Mouse (Mus musculus) forebrain, embryonic 16.5 days (tissue): ENCODE measurements around the gene Ahnak2. TPM values are rescaled to one million over a fixed set of nuclear protein-coding genes. Genes with fewer than 3 reads are reported as not detected.

Experiments
- ATAC-seq: fragments of 200-750 bp; cut with Nextera tagmentation; 2 replicates; pipeline ENCODE4 v1.8.0; 2017; ENCODE audit warnings: mild to moderate bottlenecking, moderate library complexity
- H3K27ac ChIP-seq: fragments of 300-500 bp; sonication (generic); 2 replicates; pipeline ENCODE4 v1.5.1; 2014; ENCODE audit warnings: low read length, control low read depth
- H3K27me3 ChIP-seq: fragments of 300-500 bp; sonication (generic); replicated peaks from 2 replicates; pipeline ENCODE4 v1.6.1; 2014; ENCODE audit warnings: low read length; ENCODE audit not compliant: control insufficient read depth, insufficient read depth
- H3K36me3 ChIP-seq: fragments of 300-500 bp; sonication (generic); 2 replicates; pipeline ENCODE4 v1.6.1; 2014; ENCODE audit not compliant: control insufficient read depth, insufficient read depth
- H3K4me1 ChIP-seq: fragments of 300-500 bp; sonication (generic); replicated peaks from 2 replicates; pipeline ENCODE4 v1.6.1; 2014; ENCODE audit warnings: low read length; ENCODE audit not compliant: control insufficient read depth, insufficient read depth
- H3K4me2 ChIP-seq: fragments of 300-500 bp; sonication (generic); 2 replicates; pipeline ENCODE4 v1.6.1; 2014; ENCODE audit warnings: mild to moderate bottlenecking, low read length, control low read depth
- H3K4me3 ChIP-seq: fragments of 300-500 bp; sonication (generic); replicated peaks from 2 replicates; pipeline ENCODE4 v1.5.1; 2014; ENCODE audit warnings: mild to moderate bottlenecking, low read length, control low read depth
- H3K9ac ChIP-seq: fragments of 300-500 bp; sonication (generic); replicated peaks from 2 replicates; pipeline ENCODE4 v1.6.1; 2014; ENCODE audit warnings: low read depth, low read length, control low read depth
- H3K9me3 ChIP-seq: fragments of 300-500 bp; sonication (generic); 2 replicates; pipeline ENCODE4 v1.6.1; 2016; ENCODE audit warnings: low read length; ENCODE audit not compliant: control insufficient read depth
- WGBS: fragments of 180-500 bp; shearing (Covaris S2); extraction: QIAGEN DNeasy Blood & Tissue Kit; methylation state at CpG from one replicate; pipeline ENCODE4 v1.1.7; 2014; 5-methylcytosine and 5-hydroxymethylcytosine counted together
- microRNA-seq: library from miRNA; unstranded; fragments of <30 nt; microRNA quantifications from one replicate; pipeline ENCODE4, GENCODE M21; 2017
- polyA plus RNA-seq: library from polyadenylated mRNA; unstranded; fragments of >200 nt; fragmentation: Nextera tagmentation; extraction: Ambion mirVana; gene quantifications from 2 replicates; pipeline ENCODE4 v1.2.1, GENCODE M21; 2015

Gene Ahnak2
- polyA plus RNA-seq, 1 experiment from 2014 or later, result 1.2 TPM

DNA sequence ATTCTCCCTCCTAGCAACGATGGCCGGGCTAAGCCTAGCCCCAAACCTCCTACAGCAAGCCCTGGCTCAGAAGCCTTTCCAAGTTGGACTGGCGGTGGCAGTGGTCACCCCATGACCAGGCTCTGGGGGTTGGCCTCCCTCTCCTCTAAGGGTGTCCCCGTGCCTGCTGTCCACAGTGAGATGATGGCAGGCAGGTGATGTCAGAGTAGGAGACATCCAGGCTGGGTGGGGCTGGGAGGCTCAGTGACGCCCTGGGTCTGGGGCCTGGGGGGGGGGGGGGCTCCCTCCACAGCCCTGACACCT, 79.5 kb downstream of the Ahnak2 start:
- 4% methylated on average over 5 of the region's 5 CpGs for WGBS
- Histone ChIP-seq H3K9me3 (no peaks in the 10 kb centered on the region), H3K9ac (peak overlapping the region; percentile 84), H3K36me3 (no peaks in the 10 kb centered on the region; the same call in 1 of the 2 replicates), H3K4me3 (peak overlapping the region; percentile 78), H3K4me1 (peaks cover 37% of the 10 kb centered on the region), H3K27ac (no peak overlapping the region), H3K27me3 (no peaks in the 10 kb centered on the region), H3K4me2 (peak overlapping the region; percentile 69)
- ATAC-seq, result peak; percentile 7

DNA sequence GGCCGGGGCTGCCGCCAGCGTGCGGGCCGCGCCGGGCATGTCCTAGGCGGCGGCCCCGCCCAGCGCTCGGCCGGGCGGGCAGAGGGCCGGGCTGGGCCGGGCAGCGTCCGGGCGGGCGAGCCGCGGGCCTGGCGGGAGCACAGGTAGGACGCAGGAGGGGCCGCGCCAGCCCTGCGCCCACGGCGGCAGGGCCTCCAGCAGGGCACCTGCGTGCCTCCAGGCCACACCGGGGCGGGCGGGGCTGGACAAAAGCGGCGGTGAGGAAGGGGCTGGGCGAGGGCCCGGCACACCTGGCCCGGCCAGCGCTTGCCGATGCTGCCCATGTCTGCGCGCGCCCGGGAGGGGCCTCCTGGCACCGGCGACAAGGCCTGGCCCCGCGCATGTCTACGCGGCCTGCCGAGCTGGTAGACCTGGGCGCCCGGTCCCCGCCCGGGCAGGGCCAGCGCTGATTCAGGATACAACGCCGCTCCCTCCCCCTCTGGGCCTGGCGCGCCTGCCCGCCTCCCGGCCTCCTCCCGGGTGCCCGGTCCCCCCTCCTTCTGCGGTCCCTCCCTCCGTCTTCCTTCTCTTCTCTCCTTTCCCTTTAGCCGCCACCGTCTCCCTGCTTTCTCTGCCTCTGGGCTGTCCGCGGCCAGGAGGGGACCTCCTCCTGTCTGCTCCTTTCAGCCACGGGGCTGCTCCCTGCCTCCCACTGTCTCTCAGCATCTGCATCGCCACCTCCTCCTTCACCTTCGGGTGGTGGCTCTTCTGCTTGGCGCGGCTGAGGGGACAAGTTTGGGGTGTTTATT, 80.0 kb downstream of the Ahnak2 start:
- under 1% methylated on average over 72 of the region's 75 CpGs for WGBS
- H3K4me3 ChIP-seq, result peak overlapping the region; percentile 78
- no peaks in the 10 kb centered on the region for H3K27me3 ChIP-seq
- H3K9ac ChIP-seq, result peak overlapping the region; percentile 84
- H3K36me3 ChIP-seq, result no peaks in the 10 kb centered on the region; the same call in 1 of the 2 replicates
- ATAC-seq, result peak; percentile 51
- H3K4me2 ChIP-seq, result peak overlapping the region; percentile 69
- no peaks in the 10 kb centered on the region for H3K9me3 ChIP-seq
- H3K27ac ChIP-seq, result no peak overlapping the region
- peaks cover 35% of the 10 kb centered on the region for H3K4me1 ChIP-seq

Small RNAs within 50 kb of the gene (microRNA-seq; reads per million reads assigned to microRNA genes)
- 1.0 reads per million for gene Mir6940

Other genes with a start within 250 kb of the Ahnak2 start
- 2.6 TPM in 2 replicates for gene Inf2, start 213.9 kb downstream of the Ahnak2 start, polyA plus RNA-seq
- gene Adssl1, start 182.6 kb downstream of the Ahnak2 start, polyA plus RNA-seq, result 1.8 and 2.4 TPM in 2 replicates
- gene Siva1, start 158.0 kb downstream of the Ahnak2 start, polyA plus RNA-seq, result 68.9 and 75.9 TPM in 2 replicates
- 56.9 and 57.1 TPM in 2 replicates for gene Akt1, start 127.8 kb downstream of the Ahnak2 start, polyA plus RNA-seq
- 0.65 and 0.92 TPM in 2 replicates for gene Zbtb42, start 123.8 kb downstream of the Ahnak2 start, polyA plus RNA-seq
- 18.8 and 22.9 TPM in 2 replicates for gene Cep170b, start 82.2 kb downstream of the Ahnak2 start, polyA plus RNA-seq
- gene Pld4, start 42.0 kb downstream of the Ahnak2 start, polyA plus RNA-seq, result 4.0 and 5.3 TPM in 2 replicates
- gene Clba1, start 6.3 kb upstream of the Ahnak2 start, polyA plus RNA-seq, result 14.3 and 17.3 TPM in 2 replicates
- gene Cdca4, start 26.8 kb upstream of the Ahnak2 start, polyA plus RNA-seq, result 71.0 and 80.9 TPM in 2 replicates
- gene Gpr132, start 65.6 kb upstream of the Ahnak2 start, polyA plus RNA-seq, result not detected in 2 replicates
- gene Jag2, start 127.1 kb upstream of the Ahnak2 start, polyA plus RNA-seq, result 7.9 and 10.7 TPM in 2 replicates
- gene Nudt14, start 139.5 kb upstream of the Ahnak2 start, polyA plus RNA-seq, result 53.4 and 57.0 TPM in 2 replicates
- gene Btbd6, start 173.8 kb upstream of the Ahnak2 start, polyA plus RNA-seq, result 41.4 and 49.7 TPM in 2 replicates
- 60.8 and 64.6 TPM in 2 replicates for gene Brf1, start 198.0 kb upstream of the Ahnak2 start, polyA plus RNA-seq
- 21.7 and 23.2 TPM in 2 replicates for gene Pacs2, start 211.9 kb upstream of the Ahnak2 start, polyA plus RNA-seq